Comparison of ENCODE assay signal across 9 mouse cellular contexts in the genomic region with DNA sequence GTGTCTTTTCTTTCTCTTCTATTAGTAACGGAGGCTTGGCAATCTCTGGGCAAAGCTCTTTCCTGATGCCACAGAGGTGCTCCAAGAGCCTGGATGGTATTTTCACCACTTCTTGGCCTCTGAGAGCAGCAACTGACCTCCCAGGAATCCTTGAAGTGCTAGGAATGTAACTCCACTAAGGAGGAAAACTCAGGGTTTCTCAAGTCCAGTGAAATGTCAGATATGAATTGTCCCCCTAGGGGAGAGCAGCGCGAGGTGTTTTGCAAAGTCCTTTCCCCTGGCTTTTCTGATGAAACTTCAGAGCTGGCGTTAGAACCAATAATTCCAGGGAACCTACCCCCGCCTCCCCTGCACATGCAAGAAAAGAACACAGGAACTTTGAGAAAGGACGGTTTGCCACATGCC. TPM values are rescaled to one million over a fixed set of nuclear protein-coding genes. Genes with fewer than 3 reads are reported as not detected.
DNase-seq lines count a peak whose midpoint lies in the region; ATAC-seq and TF ChIP-seq lines count a peak whose summit lies in the region.
"Had no signal": no experiment of that assay in that cellular context is flagged by ENCODE, and none has a peak within 500 bp of the region (broad histone marks: within the 10 kb centered on the region; RNA-seq: fewer than 3 reads in every experiment).

No protein-coding gene starts in this region.

- WGBS in heart, embryonic 13.5 days = 22% methylated on average over 6 of the region's 6 CpGs
- 24% methylated on average over 6 of the region's 6 CpGs for WGBS in heart, postnatal 0 days
- WGBS in lung, embryonic 14.5 days = 18% methylated on average over 6 of the region's 6 CpGs

- no peak for TF ChIP-seq POLR2A in ES-Bruce4 (IDR thresholded peaks at IDR 0.05; ENCODE audit: insufficient read depth, low read length)

- no peak for ATAC-seq in heart, embryonic 13.5 days (ENCODE audit: extremely low read depth, insufficient number of reproducible peaks, low FRiP score, low TSS enrichment)
- no peak for ATAC-seq in heart, postnatal 0 days (ENCODE audit: insufficient read depth, low read depth)
- no peak for ATAC-seq in lung, embryonic 14.5 days (ENCODE audit: insufficient read depth)
- no peak for ATAC-seq in monocyte, adult 5-6 weeks (replicated peaks; ENCODE audit: insufficient number of reproducible peaks, low FRiP score, low TSS enrichment, poor library complexity, severe bottlenecking)

- H3K9me3 ChIP-seq in heart, embryonic 13.5 days = no peaks in the 10 kb centered on the region
- no peaks in the 10 kb centered on the region for H3K9me3 ChIP-seq in ES-Bruce4 (replicated peaks; ENCODE audit: control insufficient read depth, insufficient read depth, low read length, poor library complexity, severe bottlenecking)
- H3K9me3 ChIP-seq in heart, postnatal 0 days (replicated peaks; ENCODE audit: control insufficient read depth, low read length) = no peaks in the 10 kb centered on the region
- no peaks in the 10 kb centered on the region for H3K9me3 ChIP-seq in lung, embryonic 14.5 days (ENCODE audit: low read depth, low read length)
- H3K9me3 ChIP-seq: megakaryocyte, embryonic 14.5 days had no signal

- peak overlapping the region; percentile 53; the same call in 1 of the 2 replicates for H3K9ac ChIP-seq in heart, embryonic 13.5 days
- H3K9ac ChIP-seq in ES-Bruce4 (ENCODE audit: low read depth, poor library complexity, severe bottlenecking) = peak overlapping the region; percentile 2
- no peak overlapping the region for H3K9ac ChIP-seq in heart, postnatal 0 days (replicated peaks; ENCODE audit: low read depth, low read length)
- H3K9ac ChIP-seq in lung, embryonic 14.5 days = peak overlapping the region; percentile 16; the same call in 1 of the 2 replicates

- TF ChIP-seq CTCF in ES-Bruce4 (IDR thresholded peaks at IDR 0.05; ENCODE audit: low read depth, low read length) = no peak
- TF ChIP-seq CTCF in heart, postnatal 0 days (IDR thresholded peaks at IDR 0.05; ENCODE audit: low read depth) = no peak
- TF ChIP-seq CTCF in lung, embryonic 14.5 days (IDR thresholded peaks at IDR 0.05; ENCODE audit: low read depth) = peak; percentile 34; the same call in 1 of the 2 replicates

- H3K27ac ChIP-seq in heart, embryonic 13.5 days (replicated peaks) = peak overlapping the region; percentile 26
- H3K27ac ChIP-seq in ES-Bruce4 (ENCODE audit: insufficient read depth, low read length) = no peak overlapping the region
- peak overlapping the region; percentile 52 for H3K27ac ChIP-seq in heart, postnatal 0 days (ENCODE audit: low read depth)
- H3K27ac ChIP-seq in lung, embryonic 14.5 days (ENCODE audit: low read depth) = peak overlapping the region; percentile 63; the same call in 1 of the 2 replicates

- H3K27me3 ChIP-seq in heart, embryonic 13.5 days (replicated peaks) = no peaks in the 10 kb centered on the region
- no peaks in the 10 kb centered on the region for H3K27me3 ChIP-seq in ES-Bruce4 (ENCODE audit: control insufficient read depth, insufficient read depth, low read length, poor library complexity, severe bottlenecking)
- H3K27me3 ChIP-seq in heart, postnatal 0 days (ENCODE audit: control insufficient read depth, insufficient read depth, low read length) = no peaks in the 10 kb centered on the region
- no peaks in the 10 kb centered on the region for H3K27me3 ChIP-seq in lung, embryonic 14.5 days (ENCODE audit: insufficient read depth, low read length)

- peak overlapping the region; percentile 61 for H3K4me2 ChIP-seq in heart, embryonic 13.5 days
- peak overlapping the region; percentile 45 for H3K4me2 ChIP-seq in heart, postnatal 0 days (ENCODE audit: low read depth, low read length)
- H3K4me2 ChIP-seq in lung, embryonic 14.5 days = peak overlapping the region; percentile 55

- no peak for DNase-seq in heart, postnatal 36 days
- DNase-seq in heart, postnatal 0 days (ENCODE audit: low spot score) = no peak
- peak; percentile 44 for DNase-seq in lung, embryonic 14.5 days
- no peak for DNase-seq in urinary bladder, postnatal 36 days (ENCODE audit: low spot score in 2 of 2)
- no peak for DNase-seq in layer of hippocampus, adult 18-20 months (ENCODE audit: low spot score in 2 of 2)

- H3K4me1 ChIP-seq in heart, embryonic 13.5 days = peaks cover 29% of the 10 kb centered on the region
- peaks cover 2% of the 10 kb centered on the region for H3K4me1 ChIP-seq in ES-Bruce4 (ENCODE audit: control insufficient read depth, insufficient read depth, low read length)
- peaks cover 25% of the 10 kb centered on the region for H3K4me1 ChIP-seq in heart, postnatal 0 days (ENCODE audit: control insufficient read depth, insufficient read depth)
- peaks cover 14% of the 10 kb centered on the region for H3K4me1 ChIP-seq in lung, embryonic 14.5 days (ENCODE audit: insufficient read depth)

- H3K36me3 ChIP-seq in heart, embryonic 13.5 days = no peaks in the 10 kb centered on the region
- H3K36me3 ChIP-seq in ES-Bruce4 (ENCODE audit: control insufficient read depth, insufficient read depth, low read length, poor library complexity, severe bottlenecking) = no peaks in the 10 kb centered on the region
- H3K36me3 ChIP-seq in heart, postnatal 0 days (replicated peaks; ENCODE audit: control insufficient read depth, insufficient read depth, low read length) = no peaks in the 10 kb centered on the region
- no peaks in the 10 kb centered on the region for H3K36me3 ChIP-seq in lung, embryonic 14.5 days (ENCODE audit: insufficient read depth)

- no peak for TF ChIP-seq EP300 in ES-Bruce4 (IDR thresholded peaks at IDR 0.05; ENCODE audit: insufficient read depth, low read depth, low read length)
- no peak for TF ChIP-seq EP300 in heart, postnatal 0 days (IDR thresholded peaks at IDR 0.05; ENCODE audit: low read depth)

- peak overlapping the region; percentile 23 for H3K4me3 ChIP-seq in heart, embryonic 13.5 days
- H3K4me3 ChIP-seq in ES-Bruce4 (ENCODE audit: low read depth, low read length) = no peak overlapping the region
- no peak overlapping the region for H3K4me3 ChIP-seq in heart, postnatal 0 days (ENCODE audit: low read depth, low read length)
- peak overlapping the region; percentile 8 for H3K4me3 ChIP-seq in lung, embryonic 14.5 days (ENCODE audit: low read depth, low read length)
- H3K4me3 ChIP-seq: megakaryocyte, embryonic 14.5 days had no signal

- intact Hi-C loops in heart, postnatal 36 days (cut with DNase I) = no loop called here

RNA-seq across cellular contexts. Expression of a gene that starts 3.7 kb away (rescaled TPM):
- polyA plus RNA-seq in heart, embryonic 13.5 days (2015; fragmentation: Nextera tagmentation; extraction: Ambion mirVana) = 9.1 and 9.7 TPM in 2 replicates
- 10 to 100 TPM; 89.5 to 98.4 TPM for total RNA-seq in heart, postnatal 36 days (2021)
- 18.7 and 20.7 TPM in 2 replicates for polyA plus RNA-seq in ES-Bruce4 (2011; ENCODE audit: insufficient read depth, insufficient read length, low read depth, missing spikeins)
- 33.9 and 40.3 TPM in 2 replicates for total RNA-seq in heart, postnatal 0 days (2014; rRNA removed; ENCODE audit: low replicate concordance)
- 16.8 and 20.5 TPM in 2 replicates for polyA plus RNA-seq in heart, postnatal 0 days (2015; fragmentation: Nextera tagmentation; extraction: Ambion mirVana)
- polyA plus RNA-seq in lung, embryonic 14.5 days (2014; fragmentation: Nextera tagmentation; extraction: Ambion mirVana) = 9.5 and 10.1 TPM in 2 replicates
- total RNA-seq in monocyte, adult 5-6 weeks (2017) = 33.3 to 37.2 TPM (median 36.9 TPM) in 3 replicates
- 10 to 100 TPM; 44.9 to 47.9 TPM for total RNA-seq in layer of hippocampus, adult 18-20 months (2021)

RNA-seq across cellular contexts. Expression of a gene that starts 16.2 kb away (rescaled TPM):
- 2.5 and 2.8 TPM in 2 replicates for polyA plus RNA-seq in heart, embryonic 13.5 days (2015; fragmentation: Nextera tagmentation; extraction: Ambion mirVana)
- 1 to 10 TPM; 4.3 to 4.6 TPM for total RNA-seq in heart, postnatal 36 days (2021)
- polyA plus RNA-seq in ES-Bruce4 (2011; ENCODE audit: insufficient read depth, insufficient read length, low read depth, missing spikeins) = 18.3 and 21.7 TPM in 2 replicates
- total RNA-seq in heart, postnatal 0 days (2014; rRNA removed; ENCODE audit: low replicate concordance) = 5.7 and 21.6 TPM in 2 replicates
- 2.3 TPM in 2 replicates for polyA plus RNA-seq in heart, postnatal 0 days (2015; fragmentation: Nextera tagmentation; extraction: Ambion mirVana)
- polyA plus RNA-seq in lung, embryonic 14.5 days (2014; fragmentation: Nextera tagmentation; extraction: Ambion mirVana) = 5.7 and 6.9 TPM in 2 replicates
- 1.1 to 4.4 TPM (median 2.0 TPM) in 3 replicates for total RNA-seq in monocyte, adult 5-6 weeks (2017)
- 10 to 100 TPM; 10.9 to 12.0 TPM for total RNA-seq in layer of hippocampus, adult 18-20 months (2021)

Comparison
In these comparisons a context has a peak if more than half of its experiments do, and no peak if none do; other contexts are left out.
1. H3K4me3 ChIP-seq: peak in heart, embryonic 13.5 days (single experiment) and lung, embryonic 14.5 days (single experiment); none in ES-Bruce4 (single experiment) and heart, postnatal 0 days (single experiment).
2. Peak in every context shown above with its lines, with median percentiles within 50 percentile points of each other: H3K4me2 ChIP-seq.